Comparison of ENCODE assay signal across 18 mouse cellular contexts in the genomic region with DNA sequence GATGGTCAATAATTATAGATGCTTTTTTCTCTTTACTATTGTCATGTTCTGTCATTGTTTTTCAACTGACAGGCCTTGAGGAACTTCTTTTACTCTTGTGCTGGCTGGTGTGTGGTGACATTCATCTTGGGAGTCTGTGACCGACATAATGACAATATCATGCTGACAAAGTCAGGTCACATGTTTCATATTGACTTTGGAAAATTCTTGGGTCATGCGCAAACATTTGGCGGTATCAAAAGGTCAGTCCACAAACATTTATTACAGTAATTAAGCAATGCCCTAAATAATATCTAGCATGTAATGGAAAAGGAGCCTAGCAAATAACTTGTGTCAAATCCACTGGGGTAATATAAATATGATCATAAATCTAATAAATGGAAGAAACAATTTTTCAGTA.
"Had no signal": no experiment of that assay in that cellular context is flagged by ENCODE, and none has a peak within 500 bp of the region (broad histone marks: within the 10 kb centered on the region; RNA-seq: fewer than 3 reads in every experiment).

No protein-coding gene starts in this region.

- H3K4me1 ChIP-seq: midbrain, embryonic 10.5 days; midbrain, embryonic 12.5 days; neural tube, embryonic 13.5 days; neural tube, embryonic 15.5 days had no signal

- H3K27me3 ChIP-seq: midbrain, embryonic 12.5 days; neural tube, embryonic 13.5 days; neural tube, embryonic 15.5 days had no signal

- H3K9ac ChIP-seq: lung, embryonic 14.5 days; midbrain, embryonic 12.5 days; neural tube, embryonic 13.5 days; neural tube, embryonic 15.5 days had no signal

- H3K4me3 ChIP-seq: midbrain, embryonic 10.5 days; midbrain, embryonic 12.5 days; myocyte; neural tube, embryonic 13.5 days; neural tube, embryonic 15.5 days had no signal

- ATAC-seq: midbrain, embryonic 16.5 days had no signal

- DNase-seq: lung, embryonic 14.5 days; lung, postnatal 10 days; lung, postnatal 4 days; midbrain, embryonic 14.5 days; retina, postnatal 1 day; right cerebral cortex, adult 18-20 months; right cerebral cortex, postnatal 25 days; right cerebral cortex, postnatal 4 days; spleen, adult 18-20 months; thymus, adult 18-20 months; thymus, postnatal 14 days; thymus, postnatal 36 days had no signal

- H3K36me3 ChIP-seq: midbrain, embryonic 10.5 days; midbrain, embryonic 12.5 days; neural tube, embryonic 13.5 days; neural tube, embryonic 15.5 days had no signal

- H3K27ac ChIP-seq: midbrain, embryonic 10.5 days; midbrain, embryonic 12.5 days; neural tube, embryonic 13.5 days; neural tube, embryonic 15.5 days had no signal

- H3K9me3 ChIP-seq: midbrain, embryonic 10.5 days; midbrain, embryonic 12.5 days; neural tube, embryonic 13.5 days; neural tube, embryonic 15.5 days had no signal

- H3K4me2 ChIP-seq: lung, embryonic 14.5 days; midbrain, embryonic 12.5 days; neural tube, embryonic 13.5 days; neural tube, embryonic 15.5 days had no signal
